Mouse (Mus musculus) adrenal gland (tissue): ENCODE measurements around the gene Fus.

Experiments
- intact Hi-C: fragments of 180-260 bp; cut with DNase I; formaldehyde crosslinking; loops from one replicate; pipeline ENCODE4 v1.15.1; 2025

Gene Fus

GRCm38 (mm10) chr7:128004150-128004486 lies 36.9 kb downstream of the Fus start:
- intact Hi-C loops = no loop called here

GRCm38 (mm10) chr7:128004487-128005362 lies 37.5 kb downstream of the Fus start:
- intact Hi-C loops = no loop called here

GRCm38 (mm10) chr7:128006193-128006592 lies 38.9 kb downstream of the Fus start:
- intact Hi-C loops = no loop called here

- intact Hi-C loops = loop anchor here (10.0 kb wide), 1 partner anchor 205 kb away; no protein-coding TSS in a partner anchor
These were observed 42.6 kb downstream of the Fus start for GRCm38 (mm10) chr7:128009715-128010340.

- intact Hi-C loops = loop anchor here (10.0 kb wide), 1 partner anchor 203 kb away; no protein-coding TSS in a partner anchor
These were observed 45.0 kb downstream of the Fus start for GRCm38 (mm10) chr7:128012136-128012780.

GRCm38 (mm10) chr7:128013116-128013515 lies 45.9 kb downstream of the Fus start:
- intact Hi-C loops = loop anchor here (10.0 kb wide), 1 partner anchor 202 kb away; no protein-coding TSS in a partner anchor

GRCm38 (mm10) chr7:128016134-128016533 lies 48.9 kb downstream of the Fus start:
- intact Hi-C loops = loop anchor here (10.0 kb wide), 1 partner anchor 199 kb away; no protein-coding TSS in a partner anchor

GRCm38 (mm10) chr7:128016650-128017049 lies 49.4 kb downstream of the Fus start:
- intact Hi-C loops = loop anchor here (10.0 kb wide), 1 partner anchor 198 kb away; no protein-coding TSS in a partner anchor

GRCm38 (mm10) chr7:128018275-128018674 lies 51.0 kb downstream of the Fus start:
- intact Hi-C loops = loop anchor here (10.0 kb wide), 1 partner anchor 197 kb away; no protein-coding TSS in a partner anchor

- intact Hi-C loops = loop anchor here (10.0 kb wide), 1 partner anchor 196 kb away; no protein-coding TSS in a partner anchor
These were observed 51.9 kb downstream of the Fus start for GRCm38 (mm10) chr7:128019187-128019586.

GRCm38 (mm10) chr7:128022974-128023373 lies 55.7 kb downstream of the Fus start:
- intact Hi-C loops = no loop called here

GRCm38 (mm10) chr7:128023565-128023964 lies 56.3 kb downstream of the Fus start:
- intact Hi-C loops = no loop called here

GRCm38 (mm10) chr7:128024364-128024763 lies 57.1 kb downstream of the Fus start:
- intact Hi-C loops = no loop called here

- intact Hi-C loops = no loop called here
These were observed 57.7 kb downstream of the Fus start for GRCm38 (mm10) chr7:128024932-128025331.

GRCm38 (mm10) chr7:128025381-128025780 lies 58.1 kb downstream of the Fus start:
- intact Hi-C loops = no loop called here

- intact Hi-C loops = no loop called here
These were observed 64.2 kb downstream of the Fus start for GRCm38 (mm10) chr7:128031403-128031976.

- intact Hi-C loops = no loop called here
These were observed 65.2 kb downstream of the Fus start for GRCm38 (mm10) chr7:128032290-128032988.

GRCm38 (mm10) chr7:128032989-128033293 lies 65.7 kb downstream of the Fus start:
- intact Hi-C loops = no loop called here

- intact Hi-C loops = no loop called here
These were observed 66.4 kb downstream of the Fus start for GRCm38 (mm10) chr7:128033616-128034015.
